Mouse (Mus musculus) liver, adult 10 weeks (tissue): ENCODE data around the gene Sept3. TPM values are rescaled to one million over a fixed set of nuclear protein-coding genes. Genes with fewer than 3 reads are reported as not detected.

Experiments used
- polyA plus RNA-seq: library from polyadenylated mRNA; stranded (reverse); fragments of 350-450 nt; fragmentation: Illumina TruSeq; extraction: RNeasy Lipid Tissue Mini Kit (QIAGEN cat#74804); gene quantifications from one replicate; pipeline ENCODE4 v1.2.3, GENCODE M21; 2014; ENCODE audit warnings: low read depth, low replicate concordance

Gene Sept3
- not detected for polyA plus RNA-seq

GRCm38 (mm10) chr15:82274593-82274926, at the start of gene Sept3:
Sept3 (plus strand) TSS chr15:82274893.

GRCm38 (mm10) chr15:82244115-82244804, 30.4 kb upstream of the Sept3 start, which contains the start of gene Cenpm:
Cenpm (minus strand) TSS chr15:82244748.

GRCm38 (mm10) chr15:82252097-82252496, 22.6 kb upstream of the Sept3 start, which contains the start of gene 1500009C09Rik:
1500009C09Rik (plus strand) TSS chr15:82252397.

GRCm38 (mm10) chr15:82298764-82299561, 24.3 kb downstream of the Sept3 start, which contains the start of gene Wbp2nl:
Wbp2nl (plus strand) TSS chr15:82298954.

GRCm38 (mm10) chr15:82338593-82339112, 64.0 kb downstream of the Sept3 start, which contains the start of the genes Naga, Pheta2 and Smdt1:
Naga (minus strand) TSS chr15:82338925.
Pheta2 (plus strand) TSS chr15:82338942.
Smdt1 (plus strand) TSS chr15:82338959.

Other genes with a start within 250 kb of the Sept3 start
- 14.6 TPM for gene Desi1, start 241.0 kb upstream of the Sept3 start, polyA plus RNA-seq
- 117 TPM for gene Snu13, start 227.3 kb upstream of the Sept3 start, polyA plus RNA-seq
- gene 4930407I10Rik, start 215.7 kb upstream of the Sept3 start, polyA plus RNA-seq: not detected
- gene Mei1, start 204.9 kb upstream of the Sept3 start, polyA plus RNA-seq: not detected
- gene Ccdc134, start 147.0 kb upstream of the Sept3 start, polyA plus RNA-seq: 1.1 TPM
- gene Srebf2, start 127.7 kb upstream of the Sept3 start, polyA plus RNA-seq: 7.5 TPM
- gene Shisa8, start 62.1 kb upstream of the Sept3 start, polyA plus RNA-seq: not detected
- not detected for gene Tnfrsf13c, start 50.5 kb upstream of the Sept3 start, polyA plus RNA-seq
- gene Cenpm, start 30.1 kb upstream of the Sept3 start, polyA plus RNA-seq: 2.0 TPM
- not detected for gene 1500009C09Rik, start 22.5 kb upstream of the Sept3 start, polyA plus RNA-seq
- not detected for gene Wbp2nl, start 24.1 kb downstream of the Sept3 start, polyA plus RNA-seq
- 10.4 TPM for gene Naga, start 64.0 kb downstream of the Sept3 start, polyA plus RNA-seq
- 0.26 TPM for gene Pheta2, start 64.0 kb downstream of the Sept3 start, polyA plus RNA-seq
- 34.1 TPM for gene Smdt1, start 64.1 kb downstream of the Sept3 start, polyA plus RNA-seq
- 404 TPM for gene Ndufa6, start 79.4 kb downstream of the Sept3 start, polyA plus RNA-seq
- 73.7 TPM for gene Cyp2d22, start 105.4 kb downstream of the Sept3 start, polyA plus RNA-seq
- gene Cyp2d11, start 119.1 kb downstream of the Sept3 start, polyA plus RNA-seq: not detected
- 174 TPM for gene Cyp2d10, start 132.3 kb downstream of the Sept3 start, polyA plus RNA-seq
- 18.5 TPM for gene Cyp2d9, start 158.5 kb downstream of the Sept3 start, polyA plus RNA-seq